Mouse (Mus musculus) embryonic facial prominence, embryonic 13.5 days (tissue): ENCODE data around the gene Cenpv. TPM values are rescaled to one million over a fixed set of nuclear protein-coding genes. Genes with fewer than 3 reads are reported as not detected.
"Not testable (repeated sequence)": the region's sequence is repeated elsewhere in the genome, so short reads cannot be mapped to it uniquely, and the experiment has no call there.

Source experiments
- ATAC-seq: fragments of 200-750 bp; cut with Nextera tagmentation; 2 replicates; pipeline ENCODE4 v1.8.0; 2017; ENCODE audit warnings: low read depth; ENCODE audit not compliant: insufficient number of reproducible peaks, insufficient read depth, low FRiP score, low TSS enrichment
- H3K27ac ChIP-seq: fragments of 300-500 bp; sonication (generic); 2 replicates; pipeline ENCODE4 v1.5.1; 2015; ENCODE audit warnings: moderate library complexity, mild to moderate bottlenecking, inconsistent platforms
- H3K27me3 ChIP-seq: fragments of 300-500 bp; sonication (generic); 2 replicates; pipeline ENCODE4 v1.6.1; 2015; ENCODE audit warnings: mild to moderate bottlenecking, inconsistent platforms
- H3K36me3 ChIP-seq: fragments of 300-500 bp; sonication (generic); 2 replicates; pipeline ENCODE4 v1.6.1; 2015; ENCODE audit warnings: mild to moderate bottlenecking, inconsistent platforms
- H3K4me1 ChIP-seq: fragments of 300-500 bp; sonication (generic); 2 replicates; pipeline ENCODE4 v1.6.1; 2015; ENCODE audit warnings: inconsistent platforms
- H3K4me2 ChIP-seq: fragments of 300-500 bp; sonication (generic); 2 replicates; pipeline ENCODE4 v1.6.1; 2015; ENCODE audit warnings: moderate library complexity, mild to moderate bottlenecking, inconsistent platforms
- H3K4me3 ChIP-seq: fragments of 300-500 bp; sonication (generic); 2 replicates; pipeline ENCODE4 v1.5.1; 2015; ENCODE audit warnings: mild to moderate bottlenecking, inconsistent platforms
- H3K9ac ChIP-seq: fragments of 300-500 bp; sonication (generic); 2 replicates; pipeline ENCODE4 v1.6.1; 2015; ENCODE audit warnings: mild to moderate bottlenecking, inconsistent platforms
- H3K9me3 ChIP-seq: fragments of 300-500 bp; sonication (generic); 2 replicates; pipeline ENCODE4 v1.6.1; 2016; ENCODE audit warnings: inconsistent platforms
- WGBS: fragments of 180-500 bp; shearing (Covaris S2); methylation state at CpG from one replicate; pipeline ENCODE4 v1.1.7; 2015; ENCODE audit warnings: mixed read lengths; 5-methylcytosine and 5-hydroxymethylcytosine counted together
- polyA plus RNA-seq: library from polyadenylated mRNA; unstranded; fragments of >200 nt; fragmentation: Nextera tagmentation; extraction: Ambion mirVana; gene quantifications from 2 replicates; pipeline ENCODE4 v1.2.1, GENCODE M21; 2015

Gene Cenpv
- polyA plus RNA-seq, 1 experiment from 2014 or later, result 41.1 TPM

DNA sequence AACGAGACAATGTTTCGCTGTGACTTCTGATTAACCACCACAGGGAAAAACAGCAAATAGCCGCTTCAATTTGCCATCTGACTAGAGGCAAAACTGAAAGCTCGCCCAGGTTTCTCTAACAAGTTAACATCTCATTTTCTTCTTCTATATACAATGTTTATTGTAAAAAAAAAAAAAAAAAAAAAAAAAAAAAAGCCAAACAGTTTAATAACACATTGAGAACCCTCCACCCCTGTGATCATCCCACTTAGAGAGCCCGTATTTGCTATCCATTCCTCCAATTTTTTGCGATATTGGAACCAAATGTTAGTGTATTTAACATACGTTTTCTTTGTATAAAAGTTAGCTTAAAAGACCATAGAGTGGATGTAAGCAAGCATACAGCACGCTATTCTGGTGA lies 2.0 kb downstream of the Cenpv start:
- Histone ChIP-seq H3K4me3 (peak overlapping the region; percentile 80; the same call in 1 of the 2 replicates), H3K9me3 (no peaks in the 10 kb centered on the region), H3K27ac (no peak overlapping the region), H3K27me3 (peaks cover 18% of the 10 kb centered on the region), H3K4me1 (peaks cover 4% of the 10 kb centered on the region), H3K4me2 (peak overlapping the region; percentile 93), H3K9ac (no peak overlapping the region), H3K36me3 (peaks cover 12% of the 10 kb centered on the region)
- no peak for ATAC-seq
- 59% methylated on average over 8 of the region's 8 CpGs for WGBS

- no peaks in the 10 kb centered on the region for H3K27me3 ChIP-seq
- 0 out of 2 replicates have a peak, but pooled peaks cover 2% of the 10 kb centered on the region for H3K36me3 ChIP-seq
- no peak overlapping the region for H3K4me2 ChIP-seq
- 53% methylated on average over 2 of the region's 2 CpGs for WGBS
- H3K27ac ChIP-seq, result no peak overlapping the region
- no peaks in the 10 kb centered on the region for H3K9me3 ChIP-seq
- no peak overlapping the region for H3K9ac ChIP-seq
- ATAC-seq, result no peak
- peaks cover 21% of the 10 kb centered on the region; the same call in 1 of the 2 replicates for H3K4me1 ChIP-seq
- H3K4me3 ChIP-seq, result no peak overlapping the region
Measured at GRCm38 (mm10) chr11:62522283-62522682, 16.8 kb downstream of the Cenpv start.

- no peak overlapping the region for H3K27ac ChIP-seq
- 22% methylated on average over 2 of the region's 2 CpGs for WGBS
- no peaks in the 10 kb centered on the region for H3K9me3 ChIP-seq
- no peak for ATAC-seq
- H3K4me1 ChIP-seq, result peaks cover 14% of the 10 kb centered on the region; the same call in 1 of the 2 replicates
- H3K4me2 ChIP-seq, result no peak overlapping the region
- H3K36me3 ChIP-seq, result no peaks in the 10 kb centered on the region
- H3K27me3 ChIP-seq, result no peaks in the 10 kb centered on the region
- no peak overlapping the region for H3K4me3 ChIP-seq
- H3K9ac ChIP-seq, result peak overlapping the region; percentile 16; the same call in 1 of the 2 replicates
Measured at GRCm38 (mm10) chr11:62518991-62519390, 20.1 kb downstream of the Cenpv start.

GRCm38 (mm10) chr11:62513311-62513710 lies 25.8 kb downstream of the Cenpv start:
- Histone ChIP-seq H3K36me3 (0 out of 2 replicates have a peak, but pooled peaks cover 3% of the 10 kb centered on the region), H3K9me3 (no peaks in the 10 kb centered on the region), H3K9ac (no peak overlapping the region), H3K4me1 (0 out of 2 replicates have a peak, but pooled peaks cover 11% of the 10 kb centered on the region), H3K4me2 (no peak overlapping the region), H3K27me3 (no peaks in the 10 kb centered on the region), H3K4me3 (no peak overlapping the region), H3K27ac (no peak overlapping the region)
- WGBS, result 78% methylated on average over 6 of the region's 6 CpGs
- ATAC-seq, result no peak

DNA sequence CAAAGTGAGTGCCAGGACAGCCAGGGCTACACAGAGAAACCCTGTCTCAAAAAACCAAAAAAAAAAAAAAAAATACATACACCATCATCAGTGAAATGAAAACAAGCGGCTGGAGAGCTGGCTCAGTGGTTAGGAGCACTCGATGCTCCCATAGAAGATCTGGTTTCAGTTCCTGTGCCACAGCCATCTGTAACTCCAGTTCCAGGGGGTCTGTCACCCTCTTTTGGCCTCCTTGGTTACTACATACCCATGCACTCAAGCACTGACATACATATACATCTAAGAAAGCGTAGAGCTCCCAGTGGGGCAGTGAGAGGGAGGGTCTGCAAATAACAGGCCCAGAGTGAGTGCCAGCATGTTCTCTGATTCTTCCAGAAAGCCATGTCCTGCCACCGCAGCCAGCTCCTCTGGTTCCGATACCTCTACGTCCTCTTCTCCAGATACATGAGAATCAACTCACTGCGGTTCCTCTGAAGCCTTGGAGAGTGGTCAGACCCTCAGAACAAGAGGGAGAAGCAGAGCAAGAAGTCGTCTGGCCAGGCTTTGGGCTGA lies 26.5 kb downstream of the Cenpv start:
- H3K27me3 ChIP-seq, result no peaks in the 10 kb centered on the region
- no peak overlapping the region for H3K27ac ChIP-seq
- WGBS, result 83% methylated on average over 8 of the region's 8 CpGs
- ATAC-seq, result no peak
- H3K36me3 ChIP-seq, result 0 out of 2 replicates have a peak, but pooled peaks cover 3% of the 10 kb centered on the region
- no peaks in the 10 kb centered on the region for H3K9me3 ChIP-seq
- H3K4me1 ChIP-seq, result 0 out of 2 replicates have a peak, but pooled peaks cover 8% of the 10 kb centered on the region
- H3K4me3 ChIP-seq, result no peak overlapping the region
- H3K9ac ChIP-seq, result no peak overlapping the region
- H3K4me2 ChIP-seq, result no peak overlapping the region

DNA sequence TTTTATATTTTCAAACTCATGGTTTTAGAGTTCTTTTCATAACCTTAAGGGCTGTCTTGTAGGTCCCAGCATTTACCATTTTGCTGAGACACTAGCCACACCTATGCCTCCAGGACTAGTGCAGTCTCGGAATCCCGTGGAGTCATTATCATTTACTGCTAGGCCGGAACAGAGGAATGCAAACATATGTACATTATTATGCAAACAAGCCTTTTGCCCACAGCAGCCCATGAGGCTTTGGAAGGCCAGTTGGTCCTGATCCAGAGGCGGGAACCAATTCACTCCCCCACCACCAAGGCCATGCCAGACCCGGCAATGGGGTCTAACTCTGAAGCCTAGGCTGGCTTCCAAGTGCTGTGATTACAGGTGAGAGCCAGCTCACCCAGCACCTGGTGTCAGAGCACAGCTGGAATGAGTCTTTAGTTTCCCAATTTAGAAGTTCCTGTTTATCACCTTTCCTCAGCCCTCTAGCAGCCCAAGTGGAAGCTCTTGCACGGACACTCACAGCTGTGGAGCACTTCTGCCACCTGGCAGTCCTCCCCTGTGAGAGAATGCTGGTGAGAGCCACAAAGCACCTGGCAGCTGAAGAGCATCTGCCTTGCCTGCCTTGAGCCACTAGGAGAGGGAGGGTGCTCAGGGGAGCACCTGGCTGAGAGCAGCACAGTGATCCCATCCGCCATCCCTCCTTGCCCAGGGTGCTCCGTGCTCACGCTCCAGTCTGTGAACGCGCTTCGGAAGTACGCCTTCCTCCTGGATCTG lies 27.4 kb downstream of the Cenpv start:
- Histone ChIP-seq H3K4me2 (no peak overlapping the region), H3K9ac (no peak overlapping the region), H3K27ac (no peak overlapping the region), H3K4me3 (no peak overlapping the region), H3K9me3 (no peaks in the 10 kb centered on the region), H3K4me1 (0 out of 2 replicates have a peak, but pooled peaks cover 6% of the 10 kb centered on the region), H3K27me3 (no peaks in the 10 kb centered on the region), H3K36me3 (0 out of 2 replicates have a peak, but pooled peaks cover 3% of the 10 kb centered on the region)
- ATAC-seq, result no peak
- 71% methylated on average over 13 of the region's 13 CpGs for WGBS

DNA sequence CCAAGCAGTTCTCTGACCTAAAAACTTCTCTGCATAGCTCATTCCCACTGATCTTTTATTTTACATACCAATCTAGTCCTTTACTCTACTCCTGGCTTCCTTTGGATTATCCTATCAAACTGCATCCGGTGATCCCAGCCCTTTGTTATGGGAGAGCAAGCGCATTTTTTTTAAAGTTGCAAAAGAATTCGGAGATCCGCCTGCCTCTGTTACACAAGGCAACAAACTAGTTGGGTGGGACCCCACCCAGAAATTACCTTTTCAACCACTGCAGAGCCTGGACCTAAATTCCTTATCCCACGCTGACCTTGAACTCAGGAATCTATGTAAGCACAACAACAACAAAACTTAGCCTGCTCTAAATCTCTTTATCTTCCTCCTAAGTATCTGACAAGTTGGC lies 28.1 kb downstream of the Cenpv start:
- Histone ChIP-seq H3K27ac (no peak overlapping the region), H3K4me1 (0 out of 2 replicates have a peak, but pooled peaks cover 6% of the 10 kb centered on the region), H3K36me3 (0 out of 2 replicates have a peak, but pooled peaks cover 3% of the 10 kb centered on the region), H3K27me3 (no peaks in the 10 kb centered on the region), H3K4me3 (no peak overlapping the region), H3K4me2 (no peak overlapping the region), H3K9ac (no peak overlapping the region), H3K9me3 (no peaks in the 10 kb centered on the region)
- WGBS, result 87% methylated on average over 5 of the region's 5 CpGs
- ATAC-seq, result no peak

- WGBS, result 88% methylated on average over 3 of the region's 3 CpGs
- Histone ChIP-seq H3K4me2 (no peak overlapping the region), H3K4me1 (0 out of 2 replicates have a peak, but pooled peaks cover 6% of the 10 kb centered on the region), H3K9me3 (no peaks in the 10 kb centered on the region), H3K27me3 (no peaks in the 10 kb centered on the region), H3K9ac (no peak overlapping the region), H3K4me3 (no peak overlapping the region), H3K27ac (no peak overlapping the region), H3K36me3 (0 out of 2 replicates have a peak, but pooled peaks cover 3% of the 10 kb centered on the region)
- no peak for ATAC-seq
Measured at GRCm38 (mm10) chr11:62509571-62509970, 29.5 kb downstream of the Cenpv start.

DNA sequence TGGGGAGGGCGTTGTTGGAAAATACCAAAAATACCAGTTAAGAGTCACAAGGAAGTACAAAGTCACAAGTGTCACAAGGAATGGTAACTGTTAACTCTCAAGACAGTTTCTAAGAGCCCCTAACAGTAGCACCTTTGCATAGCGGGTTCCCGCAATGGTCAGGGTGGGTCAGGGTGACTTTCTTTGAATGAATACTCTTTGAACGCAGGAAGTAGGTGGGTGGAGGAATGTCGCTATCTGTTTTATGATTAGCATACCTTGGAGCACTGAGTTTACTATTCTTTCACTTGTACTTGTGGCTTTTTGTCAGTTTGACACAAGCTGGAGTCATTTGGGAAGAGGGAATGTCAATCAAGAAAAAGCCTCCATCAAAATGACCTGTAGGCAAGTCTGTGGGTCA lies 30.2 kb downstream of the Cenpv start:
- H3K9me3 ChIP-seq, H3K27me3 ChIP-seq, H3K9ac ChIP-seq, H3K4me3 ChIP-seq, H3K4me1 ChIP-seq, H3K27ac ChIP-seq, ATAC-seq, H3K4me2 ChIP-seq, H3K36me3 ChIP-seq: not testable (repeated sequence)
- WGBS, result 95% methylated on average over 5 of the region's 5 CpGs

- not testable (repeated sequence) for H3K4me1 ChIP-seq, H3K9me3 ChIP-seq, ATAC-seq, H3K9ac ChIP-seq, H3K4me2 ChIP-seq, H3K27ac ChIP-seq, H3K36me3 ChIP-seq, H3K27me3 ChIP-seq, H3K4me3 ChIP-seq
- WGBS, result 92% methylated on average over 13 of the region's 13 CpGs
Measured at GRCm38 (mm10) chr11:62508365-62508764, 30.7 kb downstream of the Cenpv start.

DNA sequence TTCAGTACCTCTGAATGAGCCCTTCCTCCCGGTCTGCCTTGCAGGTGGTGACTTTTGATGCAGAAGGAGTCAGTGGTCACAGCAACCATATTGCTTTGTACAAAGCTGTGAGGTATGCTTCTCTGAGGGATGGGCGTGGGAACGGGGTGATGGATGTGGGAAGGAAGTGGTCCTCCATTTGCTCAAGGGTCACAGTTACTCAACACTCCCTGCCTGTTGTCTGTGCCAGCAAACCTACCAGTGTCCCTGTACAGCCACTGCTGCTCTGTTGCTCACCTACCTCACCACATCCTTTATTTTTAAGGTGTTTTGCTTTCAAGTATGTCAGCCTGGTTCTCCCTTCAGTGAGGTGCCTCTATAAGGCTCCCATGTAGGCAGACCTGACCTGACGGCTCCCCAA lies 31.4 kb downstream of the Cenpv start:
- Histone ChIP-seq H3K4me1 (0 out of 2 replicates have a peak, but pooled peaks cover 6% of the 10 kb centered on the region), H3K27me3 (no peaks in the 10 kb centered on the region), H3K4me2 (no peak overlapping the region), H3K27ac (no peak overlapping the region), H3K9ac (no peak overlapping the region), H3K36me3 (0 out of 2 replicates have a peak, but pooled peaks cover 3% of the 10 kb centered on the region), H3K4me3 (no peak overlapping the region), H3K9me3 (no peaks in the 10 kb centered on the region)
- WGBS, result 93% methylated on average over 4 of the region's 4 CpGs
- ATAC-seq, result no peak

- H3K9ac ChIP-seq, result no peak overlapping the region
- H3K4me3 ChIP-seq, result no peak overlapping the region
- no peaks in the 10 kb centered on the region for H3K27me3 ChIP-seq
- H3K4me2 ChIP-seq, result no peak overlapping the region
- no peaks in the 10 kb centered on the region for H3K9me3 ChIP-seq
- 89% methylated on average over 2 of the region's 2 CpGs for WGBS
- no peaks in the 10 kb centered on the region for H3K36me3 ChIP-seq
- H3K27ac ChIP-seq, result no peak overlapping the region
- no peak for ATAC-seq
- H3K4me1 ChIP-seq, result no peaks in the 10 kb centered on the region
Measured at GRCm38 (mm10) chr11:62500529-62500928, 38.5 kb downstream of the Cenpv start.
